Mouse (Mus musculus): ENCODE measurements at regions not wholly inside any gene's neighbourhood (a gene's known extent, or its start where the extent isn't known, plus 50 kb on each side); places are given as distances from the start of the nearest gene placed in this dataset.

GRCm38 (mm10) chr1:89207306-89207705 lies 137.1 kb downstream of the Sh3bp4 start:
- no peak for DNase-seq (ENCODE audit: low read depth)

GRCm38 (mm10) chr1:89211116-89211515 lies 140.9 kb downstream of the Sh3bp4 start:
- no peak for DNase-seq (ENCODE audit: low read depth)

DNA sequence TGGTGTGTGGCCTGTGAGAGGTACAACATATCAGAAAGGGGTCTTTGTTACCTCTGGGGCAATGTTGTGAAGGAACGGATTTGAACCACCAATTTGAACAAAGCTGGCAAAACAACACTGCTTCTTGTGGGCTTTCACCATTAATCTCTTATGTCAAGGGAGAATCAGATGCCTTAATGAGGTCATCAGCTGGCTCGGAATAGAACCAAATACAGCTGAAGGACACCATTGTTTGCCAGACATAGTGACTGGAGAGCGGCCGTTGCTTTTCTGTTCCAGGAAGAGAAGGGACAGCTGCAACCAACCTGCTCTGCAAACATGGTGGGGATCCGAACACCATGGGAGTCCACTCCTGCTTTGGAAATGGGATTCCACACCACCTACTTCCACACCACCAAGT lies 158.2 kb downstream of the Sh3bp4 start:
- DNase-seq (ENCODE audit: low read depth) = no peak

- DNase-seq (ENCODE audit: low read depth) = no peak
Measured at GRCm38 (mm10) chr1:89231756-89232155, 161.5 kb downstream of the Sh3bp4 start.

DNA sequence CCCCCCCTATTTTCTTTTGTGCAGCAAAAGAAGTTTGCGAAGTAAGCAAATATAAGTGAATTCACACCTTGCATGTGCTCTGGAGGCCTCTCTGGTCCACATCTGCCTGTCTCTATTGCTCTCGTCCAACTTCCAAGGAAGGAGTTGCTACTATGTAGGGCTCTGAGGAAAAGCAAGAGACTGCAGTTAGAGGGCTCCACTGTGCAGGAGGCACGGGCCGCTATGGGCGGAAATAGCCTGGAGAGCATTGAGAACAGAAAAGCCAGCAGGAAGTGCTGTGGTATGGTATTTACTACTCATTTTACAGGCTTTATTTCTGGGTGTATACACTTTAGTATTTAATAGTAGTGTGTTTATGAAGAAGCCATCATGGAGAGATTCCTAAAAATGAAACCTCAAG lies 162.2 kb downstream of the Sh3bp4 start:
- no peak for DNase-seq (ENCODE audit: low read depth)

GRCm38 (mm10) chr1:89234895-89235294 lies 164.7 kb downstream of the Sh3bp4 start:
- no peak for DNase-seq (ENCODE audit: low read depth)

DNA sequence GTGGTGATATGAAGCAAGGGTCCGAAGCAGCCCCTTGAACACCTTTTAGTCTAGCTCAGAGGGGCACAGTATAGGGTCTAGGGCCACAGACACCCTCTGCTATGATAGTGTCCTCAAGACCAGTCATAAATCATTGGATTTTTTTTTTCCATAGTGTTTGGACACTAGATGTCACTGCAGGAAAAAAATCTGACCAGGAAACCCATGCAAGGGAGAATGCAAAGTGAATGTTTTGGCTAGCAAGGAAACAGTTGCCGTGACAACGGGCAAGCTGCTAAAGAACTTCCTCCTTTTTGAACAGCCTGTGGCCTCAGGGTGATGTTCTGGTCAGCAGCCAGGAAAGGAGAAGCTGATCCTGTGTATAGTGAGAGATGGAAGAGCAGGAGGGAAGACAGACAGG lies 165.1 kb downstream of the Sh3bp4 start:
- DNase-seq (ENCODE audit: low read depth) = no peak

DNA sequence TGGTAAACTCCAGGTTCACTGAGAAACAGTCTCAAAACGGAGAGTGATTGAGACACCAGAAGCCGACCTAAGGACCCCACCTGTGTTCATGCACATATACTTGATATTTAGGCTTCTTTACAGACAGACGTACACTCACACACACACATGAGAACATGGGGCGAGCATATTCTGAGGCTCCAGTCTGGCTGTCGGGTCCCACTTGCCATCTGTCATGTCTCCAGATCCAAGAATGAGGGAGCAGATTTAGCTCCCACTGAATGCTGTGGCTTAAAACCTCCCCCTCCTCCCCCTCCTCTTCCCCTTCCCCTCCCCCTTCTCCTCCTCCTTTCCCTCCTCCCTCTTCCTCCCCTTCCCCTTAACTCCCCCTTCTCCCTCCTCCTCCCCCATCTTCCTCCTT lies 167.5 kb downstream of the Sh3bp4 start:
- no peak for DNase-seq (ENCODE audit: low read depth)

- no peak for DNase-seq (ENCODE audit: low read depth)
Measured at GRCm38 (mm10) chr1:89244598-89244997, 174.4 kb downstream of the Sh3bp4 start.

DNA sequence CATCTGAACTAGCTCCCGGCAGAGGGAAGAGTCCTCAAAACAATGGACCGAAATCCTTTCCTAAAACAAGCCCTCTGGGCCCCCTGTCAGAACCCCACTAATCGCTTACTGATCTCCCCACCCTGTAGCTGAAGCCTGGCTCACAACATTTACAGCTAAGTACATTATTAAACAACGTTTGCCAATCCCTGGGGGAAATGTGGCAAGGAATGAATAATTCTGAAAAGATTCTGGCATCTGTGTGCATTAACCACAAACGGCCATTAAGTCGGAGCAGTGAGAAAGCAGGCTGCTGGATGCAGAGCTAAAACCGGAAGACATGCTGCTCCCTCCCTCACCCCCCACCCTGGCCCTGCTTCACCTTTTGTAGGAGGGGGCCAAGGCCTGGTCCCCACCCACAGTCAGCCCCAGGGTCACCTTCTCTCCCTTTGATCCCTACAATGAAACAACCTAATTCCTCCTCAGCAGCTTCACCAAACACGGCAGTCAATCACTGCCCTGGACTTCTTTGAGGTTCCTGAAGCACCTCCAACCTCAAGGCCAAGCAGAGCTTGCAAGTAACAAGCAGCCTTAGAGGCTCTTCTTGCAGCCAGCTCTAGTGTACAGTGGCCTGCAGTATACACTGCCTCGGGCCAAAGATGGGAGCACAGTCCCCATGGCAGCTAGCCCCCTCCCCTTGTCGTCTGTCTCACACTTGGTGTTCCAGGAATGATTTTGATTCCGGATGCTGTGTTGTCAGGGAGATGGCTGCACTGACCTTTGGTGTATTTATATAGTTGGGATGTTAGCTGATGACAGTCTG lies 175.2 kb downstream of the Sh3bp4 start:
- no peak for DNase-seq (ENCODE audit: low read depth)

- no peak for DNase-seq (ENCODE audit: low read depth)
Measured at GRCm38 (mm10) chr1:89251753-89252152, 181.5 kb downstream of the Sh3bp4 start.

DNA sequence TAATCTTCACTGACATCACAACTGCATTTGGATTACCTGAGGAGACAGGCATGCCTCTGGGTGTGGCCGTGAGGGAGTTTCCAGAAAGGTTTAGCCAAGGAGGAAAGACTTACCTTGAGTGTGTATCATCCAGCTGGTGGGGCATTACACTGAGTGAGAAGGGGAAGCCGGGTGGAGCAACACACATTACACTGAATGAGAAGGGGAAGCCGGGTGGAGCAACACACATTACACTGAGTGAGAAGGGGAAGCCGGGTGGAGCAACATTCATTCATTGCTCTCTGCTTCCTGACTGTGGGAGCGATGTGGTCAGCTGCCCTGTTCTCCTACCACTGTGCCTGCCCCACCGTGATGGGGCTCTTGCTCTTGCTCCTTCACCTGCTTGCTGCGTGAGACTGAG lies 182.3 kb downstream of the Sh3bp4 start:
- DNase-seq (ENCODE audit: low read depth) = no peak

GRCm38 (mm10) chr1:89257945-89258344 lies 187.7 kb downstream of the Sh3bp4 start:
- no peak for DNase-seq (ENCODE audit: low read depth)

DNA sequence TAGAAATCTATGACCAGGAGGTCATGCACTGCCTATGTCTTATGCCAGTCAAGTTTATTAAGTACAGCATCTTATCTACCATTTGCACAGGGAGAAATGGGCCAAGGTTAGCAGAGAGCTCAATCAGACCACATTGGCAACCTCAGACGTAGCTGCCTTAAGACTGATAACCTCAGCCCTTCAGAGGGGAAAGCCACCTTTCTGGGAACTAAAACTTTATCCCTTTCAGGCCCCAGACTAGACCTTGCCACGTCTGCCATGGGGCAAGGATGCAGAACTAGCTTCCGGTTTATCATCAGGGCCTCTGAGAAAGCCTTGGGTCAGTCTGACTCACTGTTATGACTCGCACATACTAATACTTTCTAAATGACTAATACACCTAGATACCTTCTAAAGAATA lies 188.8 kb upstream of the Agap1 start:
- DNase-seq (ENCODE audit: low read depth) = no peak

DNA sequence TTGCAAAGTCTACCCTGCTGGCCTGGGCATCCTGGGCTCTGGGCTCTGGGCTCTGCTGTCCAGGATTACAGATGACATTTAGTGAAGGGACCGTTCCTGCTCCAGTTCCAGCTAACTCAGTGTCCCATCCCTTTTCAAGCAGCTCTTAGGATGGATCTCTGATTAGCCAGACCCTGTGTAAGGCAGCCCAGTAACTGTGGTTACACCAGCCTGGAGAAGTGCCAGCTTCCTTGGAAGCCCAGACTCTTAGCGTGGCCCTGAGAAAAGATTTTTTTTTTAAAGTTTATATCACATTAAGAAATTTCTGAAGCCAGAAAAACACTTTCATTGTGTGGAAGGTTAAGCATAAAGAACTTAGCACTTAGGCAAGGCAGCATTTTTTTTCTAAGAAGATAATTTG lies 185.8 kb upstream of the Agap1 start:
- no peak for DNase-seq (ENCODE audit: low read depth)

- no peak for DNase-seq (ENCODE audit: low read depth)
Measured at GRCm38 (mm10) chr1:89271743-89272142, 182.9 kb upstream of the Agap1 start.

DNA sequence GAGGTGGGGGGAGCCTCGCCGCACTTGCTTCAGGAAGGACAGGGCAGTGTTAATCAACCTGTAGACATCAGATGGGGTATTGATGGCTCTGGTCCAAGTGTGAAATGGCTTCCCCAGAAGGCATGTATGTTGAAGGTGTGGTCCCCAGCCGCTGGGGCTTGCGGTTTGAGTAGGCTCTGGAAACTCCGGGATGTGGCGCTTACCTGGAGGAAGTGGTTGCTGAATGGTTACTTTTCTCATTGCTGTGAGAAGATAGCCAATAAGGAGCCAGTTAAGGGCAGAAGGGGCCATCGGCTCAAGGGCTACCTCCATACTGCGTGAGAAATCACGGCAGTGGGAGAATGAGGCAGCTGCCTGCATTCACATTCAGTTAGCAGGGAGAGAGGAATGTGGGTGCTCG lies 181.6 kb upstream of the Agap1 start:
- no peak for DNase-seq (ENCODE audit: low read depth)

GRCm38 (mm10) chr1:89273786-89274362 lies 180.7 kb upstream of the Agap1 start:
- no peak for DNase-seq (ENCODE audit: low read depth)

GRCm38 (mm10) chr1:89279382-89279781 lies 175.2 kb upstream of the Agap1 start:
- no peak for DNase-seq (ENCODE audit: low read depth)

GRCm38 (mm10) chr1:89281107-89281655 lies 173.4 kb upstream of the Agap1 start:
- no peak for DNase-seq (ENCODE audit: low read depth)

DNA sequence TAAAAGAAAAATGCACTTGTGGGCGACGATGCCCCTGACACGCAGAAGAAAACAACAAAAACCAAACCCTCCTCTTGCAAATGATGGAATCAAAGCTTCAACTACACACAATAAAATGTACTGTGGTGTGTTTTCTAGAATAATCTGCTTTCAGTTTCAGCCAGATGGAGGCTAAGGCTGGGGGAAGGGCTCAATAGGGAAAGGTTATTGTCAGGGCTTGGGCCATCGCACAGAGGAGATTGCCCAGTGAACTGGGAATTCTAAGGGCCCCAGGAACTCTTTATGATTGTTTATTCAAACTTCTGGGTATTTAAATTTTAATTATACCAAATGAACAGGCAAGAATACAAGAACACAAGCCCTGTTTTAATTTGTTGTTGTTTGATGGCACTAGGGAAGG lies 169.6 kb upstream of the Agap1 start:
- no peak for DNase-seq (ENCODE audit: low read depth)

DNA sequence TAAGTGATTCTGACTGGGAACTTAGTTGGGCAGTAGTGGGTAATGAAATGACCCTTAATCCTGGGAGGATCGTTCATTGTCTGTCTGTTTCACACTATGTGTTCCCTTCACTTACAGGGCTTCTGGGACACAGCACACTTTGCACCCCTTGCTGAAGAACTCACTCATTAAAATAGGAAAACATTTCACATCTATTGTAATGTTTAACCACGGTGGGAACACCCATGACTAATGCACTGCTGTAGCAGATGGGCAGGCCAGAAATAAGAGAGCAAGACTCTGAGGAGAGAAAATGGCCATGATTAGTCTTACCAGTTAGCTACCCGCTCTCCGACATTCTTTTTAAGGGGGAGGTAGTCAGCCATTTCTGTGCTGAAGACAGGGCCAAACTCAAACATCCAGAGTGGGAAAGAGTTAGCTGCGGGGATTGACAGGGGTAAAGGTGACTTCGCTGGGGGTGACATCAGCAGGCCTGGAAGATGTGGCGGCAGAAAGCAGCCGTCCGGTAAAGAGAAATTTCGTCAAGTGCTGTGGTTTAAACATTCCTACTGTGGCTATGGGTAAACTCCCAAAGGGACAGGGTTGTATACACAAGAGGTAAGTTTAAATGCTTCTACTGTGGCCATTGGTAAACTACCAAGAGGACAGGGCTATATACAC lies 167.3 kb upstream of the Agap1 start:
- no peak for DNase-seq (ENCODE audit: low read depth)

DNA sequence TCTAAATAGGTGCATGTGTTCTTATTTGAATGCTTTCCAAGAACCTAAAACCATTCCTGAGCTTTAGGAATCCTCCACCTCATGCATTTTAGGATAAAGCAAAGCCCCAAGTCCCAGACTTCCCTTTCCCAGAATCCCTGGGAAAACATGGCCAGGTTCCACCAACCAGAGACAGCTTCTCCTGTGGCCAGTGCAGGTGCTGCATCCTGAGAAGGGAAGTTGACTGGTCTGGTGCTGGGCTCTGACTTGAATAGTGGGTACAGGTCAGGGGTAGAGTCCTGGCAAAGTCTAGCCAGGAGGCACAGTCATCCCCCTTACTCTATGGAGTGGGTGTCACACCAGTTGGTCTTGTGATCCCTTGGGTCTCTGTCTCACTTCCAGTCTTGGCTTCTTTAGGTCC lies 166.6 kb upstream of the Agap1 start:
- DNase-seq (ENCODE audit: low read depth) = no peak

Data from c-Kit-positive CD71-positive TER-119-negative erythroid progenitor cells, embryonic 14.5 days (primary cell).